Mouse (Mus musculus): ENCODE data around the gene Phf14. TPM values are rescaled to one million over a fixed set of nuclear protein-coding genes. Genes with fewer than 3 reads are reported as not detected.

The Phf14 gene
- polyA plus RNA-seq, 1 experiment from 2014 or later = 95.6 TPM

GRCm38 (mm10) chr6:12077880-12078618, 170.4 kb downstream of the Phf14 start:
- Histone ChIP-seq H3K36me3 (peaks cover 13% of the 10 kb centered on the region), H3K4me2 (replicated peaks) (no peak overlapping the region), H3K9ac (no peak overlapping the region), H3K27ac (no peak overlapping the region), H3K4me3 (no peak overlapping the region), H3K4me1 (no peaks in the 10 kb centered on the region), H3K27me3 (no peaks in the 10 kb centered on the region), H3K9me3 (no peaks in the 10 kb centered on the region)
- ATAC-seq (ENCODE audit: low FRiP score, low read depth) = no peak
- WGBS = 85% methylated on average over 8 of the region's 8 CpGs

- Histone ChIP-seq H3K9me3 (no peaks in the 10 kb centered on the region), H3K36me3 (peaks cover 21% of the 10 kb centered on the region), H3K27ac (no peak overlapping the region), H3K4me2 (replicated peaks) (no peak overlapping the region), H3K27me3 (no peaks in the 10 kb centered on the region), H3K4me1 (no peaks in the 10 kb centered on the region), H3K4me3 (no peak overlapping the region), H3K9ac (no peak overlapping the region)
- 93% methylated on average over 4 of the region's 4 CpGs for WGBS
- no peak for ATAC-seq (ENCODE audit: low FRiP score, low read depth)
These were observed 171.7 kb downstream of the Phf14 start for GRCm38 (mm10) chr6:12079260-12079659.

GRCm38 (mm10) chr6:12080423-12080822, 172.8 kb downstream of the Phf14 start:
- H3K4me3 ChIP-seq = no peak overlapping the region
- no peak overlapping the region for H3K4me2 ChIP-seq (replicated peaks)
- no peak for ATAC-seq (ENCODE audit: low FRiP score, low read depth)
- no peaks in the 10 kb centered on the region for H3K4me1 ChIP-seq
- H3K9me3 ChIP-seq = no peaks in the 10 kb centered on the region
- H3K27ac ChIP-seq = no peak overlapping the region
- no peaks in the 10 kb centered on the region for H3K27me3 ChIP-seq
- H3K36me3 ChIP-seq = peaks cover 21% of the 10 kb centered on the region
- 70% methylated on average over 5 of the region's 5 CpGs for WGBS
- no peak overlapping the region for H3K9ac ChIP-seq

- Histone ChIP-seq H3K27me3 (no peaks in the 10 kb centered on the region), H3K9ac (no peak overlapping the region), H3K9me3 (no peaks in the 10 kb centered on the region), H3K4me2 (replicated peaks) (no peak overlapping the region), H3K27ac (no peak overlapping the region), H3K4me1 (no peaks in the 10 kb centered on the region), H3K4me3 (no peak overlapping the region), H3K36me3 (peaks cover 21% of the 10 kb centered on the region)
- ATAC-seq (ENCODE audit: low FRiP score, low read depth) = no peak
- 71% methylated on average over 2 of the region's 2 CpGs for WGBS
These were observed 174.1 kb downstream of the Phf14 start for GRCm38 (mm10) chr6:12081722-12082121.

- peaks cover 21% of the 10 kb centered on the region for H3K36me3 ChIP-seq
- ATAC-seq (ENCODE audit: low FRiP score, low read depth) = no peak
- H3K4me2 ChIP-seq (replicated peaks) = no peak overlapping the region
- WGBS = 80% methylated on average over 2 of the region's 2 CpGs
- no peaks in the 10 kb centered on the region for H3K9me3 ChIP-seq
- H3K27ac ChIP-seq = no peak overlapping the region
- no peak overlapping the region for H3K4me3 ChIP-seq
- H3K27me3 ChIP-seq = no peaks in the 10 kb centered on the region
- no peak overlapping the region for H3K9ac ChIP-seq
- no peaks in the 10 kb centered on the region for H3K4me1 ChIP-seq
These were observed 174.5 kb downstream of the Phf14 start for GRCm38 (mm10) chr6:12082125-12082524.

- no peaks in the 10 kb centered on the region for H3K9me3 ChIP-seq
- no peaks in the 10 kb centered on the region for H3K4me1 ChIP-seq
- no peak for ATAC-seq (ENCODE audit: low FRiP score, low read depth)
- no peaks in the 10 kb centered on the region for H3K27me3 ChIP-seq
- H3K4me3 ChIP-seq = no peak overlapping the region
- peaks cover 21% of the 10 kb centered on the region for H3K36me3 ChIP-seq
- H3K9ac ChIP-seq = no peak overlapping the region
- WGBS = 79% methylated on average over 6 of the region's 6 CpGs
- no peak overlapping the region for H3K27ac ChIP-seq
- H3K4me2 ChIP-seq (replicated peaks) = no peak overlapping the region
These were observed 175.1 kb downstream of the Phf14 start for GRCm38 (mm10) chr6:12082531-12083216.

- WGBS = 86% methylated on average over 5 of the region's 5 CpGs
- Histone ChIP-seq H3K4me1 (no peaks in the 10 kb centered on the region), H3K27ac (no peak overlapping the region), H3K36me3 (peaks cover 15% of the 10 kb centered on the region), H3K9ac (no peak overlapping the region), H3K4me3 (no peak overlapping the region), H3K27me3 (no peaks in the 10 kb centered on the region), H3K9me3 (no peaks in the 10 kb centered on the region), H3K4me2 (replicated peaks) (no peak overlapping the region)
- ATAC-seq (ENCODE audit: low FRiP score, low read depth) = no peak
These were observed 177.1 kb downstream of the Phf14 start for GRCm38 (mm10) chr6:12084721-12085120.

GRCm38 (mm10) chr6:12089439-12089992, 181.9 kb downstream of the Phf14 start:
- ATAC-seq (ENCODE audit: low FRiP score, low read depth) = no peak
- WGBS = 63% methylated on average over 3 of the region's 3 CpGs
- no peak overlapping the region for H3K9ac ChIP-seq
- no peak overlapping the region for H3K4me3 ChIP-seq
- no peaks in the 10 kb centered on the region for H3K27me3 ChIP-seq
- H3K36me3 ChIP-seq = no peaks in the 10 kb centered on the region
- H3K4me1 ChIP-seq = no peaks in the 10 kb centered on the region
- H3K27ac ChIP-seq = no peak overlapping the region
- no peaks in the 10 kb centered on the region for H3K9me3 ChIP-seq
- H3K4me2 ChIP-seq (replicated peaks) = no peak overlapping the region

GRCm38 (mm10) chr6:12095716-12096115, 188.1 kb downstream of the Phf14 start:
- Histone ChIP-seq H3K27me3 (no peaks in the 10 kb centered on the region), H3K4me3 (no peak overlapping the region), H3K9me3 (no peaks in the 10 kb centered on the region), H3K4me2 (replicated peaks) (no peak overlapping the region), H3K4me1 (no peaks in the 10 kb centered on the region), H3K9ac (no peak overlapping the region), H3K27ac (no peak overlapping the region), H3K36me3 (no peaks in the 10 kb centered on the region)
- no peak for ATAC-seq (ENCODE audit: low FRiP score, low read depth)
- WGBS = 89% methylated on average over 1 of the region's 1 CpGs

- no peaks in the 10 kb centered on the region for H3K27me3 ChIP-seq
- no peak overlapping the region for H3K9ac ChIP-seq
- no peaks in the 10 kb centered on the region for H3K4me1 ChIP-seq
- H3K9me3 ChIP-seq = no peaks in the 10 kb centered on the region
- 56% methylated on average over 4 of the region's 4 CpGs for WGBS
- H3K4me3 ChIP-seq = no peak overlapping the region
- H3K4me2 ChIP-seq (replicated peaks) = no peak overlapping the region
- no peak for ATAC-seq (ENCODE audit: low FRiP score, low read depth)
- H3K36me3 ChIP-seq = no peaks in the 10 kb centered on the region
- no peak overlapping the region for H3K27ac ChIP-seq
These were observed 189.5 kb downstream of the Phf14 start for GRCm38 (mm10) chr6:12097125-12097524.

GRCm38 (mm10) chr6:12105144-12105543, 197.5 kb downstream of the Phf14 start:
- no peaks in the 10 kb centered on the region for H3K4me1 ChIP-seq
- no peak overlapping the region for H3K27ac ChIP-seq
- no peak overlapping the region for H3K4me3 ChIP-seq
- no peak for ATAC-seq (ENCODE audit: low FRiP score, low read depth)
- H3K36me3 ChIP-seq = no peaks in the 10 kb centered on the region
- no peak overlapping the region for H3K9ac ChIP-seq
- H3K27me3 ChIP-seq = no peaks in the 10 kb centered on the region
- WGBS = 55% methylated on average over 4 of the region's 4 CpGs
- H3K9me3 ChIP-seq = no peaks in the 10 kb centered on the region
- no peak overlapping the region for H3K4me2 ChIP-seq (replicated peaks)

- H3K9me3 ChIP-seq = no peaks in the 10 kb centered on the region
- H3K4me3 ChIP-seq = no peak overlapping the region
- H3K27me3 ChIP-seq = no peaks in the 10 kb centered on the region
- WGBS = 53% methylated on average over 10 of the region's 10 CpGs
- no peak overlapping the region for H3K4me2 ChIP-seq (replicated peaks)
- H3K4me1 ChIP-seq = no peaks in the 10 kb centered on the region
- no peak overlapping the region for H3K9ac ChIP-seq
- no peaks in the 10 kb centered on the region for H3K36me3 ChIP-seq
- no peak for ATAC-seq (ENCODE audit: low FRiP score, low read depth)
- no peak overlapping the region for H3K27ac ChIP-seq
These were observed 199.7 kb downstream of the Phf14 start for GRCm38 (mm10) chr6:12107326-12107725.
